Mouse (Mus musculus): ENCODE data around the gene Mtg1. TPM values are rescaled to one million over a fixed set of nuclear protein-coding genes. Genes with fewer than 3 reads are reported as not detected.
"Not testable (repeated sequence)": the region's sequence is repeated elsewhere in the genome, so short reads cannot be mapped to it uniquely, and the experiment has no call there.

Gene Mtg1
- polyA plus RNA-seq, 1 experiment from 2014 or later = 28.9 TPM

DNA sequence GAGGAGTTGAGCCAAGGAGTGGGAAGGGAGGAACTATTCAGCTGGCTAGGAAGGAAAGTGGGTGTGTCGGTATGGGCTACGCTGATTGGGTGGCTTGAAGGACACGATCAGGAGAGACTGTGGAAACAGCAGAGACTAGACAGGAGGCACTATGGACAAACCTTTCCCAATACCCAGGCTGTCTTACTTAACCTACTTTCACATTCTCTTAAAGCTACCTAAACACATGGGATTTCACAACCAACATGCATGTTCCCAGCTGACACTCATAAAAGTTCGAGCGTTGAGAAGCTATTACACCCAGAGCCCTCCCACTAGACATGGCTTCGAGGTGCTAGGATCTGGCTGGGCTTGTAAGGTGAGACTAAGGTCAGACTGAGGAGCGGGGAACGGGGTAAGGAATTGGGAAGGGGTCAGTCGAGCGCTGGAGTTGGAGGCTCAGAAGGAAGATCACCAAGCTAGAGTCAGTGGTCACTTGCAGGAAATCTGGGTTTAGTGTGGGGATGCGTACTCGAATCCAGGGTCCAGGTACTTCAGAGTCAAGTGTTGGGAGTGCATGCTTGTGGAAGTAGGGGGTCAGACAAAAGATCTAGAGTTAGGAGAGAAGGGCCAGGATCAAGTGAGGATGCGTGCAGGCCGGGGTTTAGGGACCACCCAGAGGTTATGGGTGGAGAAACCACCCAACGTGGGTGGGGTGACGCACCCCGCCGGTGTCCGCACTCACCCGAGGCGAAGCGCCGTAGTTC lies 21.6 kb upstream of the Mtg1 start, which contains the start of gene Paox:
TSS of gene Paox (plus strand) at position 217 of the 746 bp plus-strand sequence.
- ATAC-seq (ENCODE audit: low FRiP score) = peak; percentile 68
- 4% methylated on average over 23 of the region's 23 CpGs for WGBS
- H3K9ac ChIP-seq = peak within 1 kb of the TSS; percentile 84
- peaks cover 4% of the 10 kb centered on the region; the same call in 1 of the 2 replicates for H3K4me1 ChIP-seq
- peak within 1 kb of the TSS; percentile 85 for H3K4me2 ChIP-seq
- H3K27ac ChIP-seq = peak within 1 kb of the TSS; percentile 65
- peak within 1 kb of the TSS; percentile 78 for H3K4me3 ChIP-seq (replicated peaks)
- H3K9me3 ChIP-seq = no peaks in the 10 kb centered on the region
- no peaks in the 10 kb centered on the region for H3K27me3 ChIP-seq
- peaks cover 22% of the 10 kb centered on the region for H3K36me3 ChIP-seq (replicated peaks)

DNA sequence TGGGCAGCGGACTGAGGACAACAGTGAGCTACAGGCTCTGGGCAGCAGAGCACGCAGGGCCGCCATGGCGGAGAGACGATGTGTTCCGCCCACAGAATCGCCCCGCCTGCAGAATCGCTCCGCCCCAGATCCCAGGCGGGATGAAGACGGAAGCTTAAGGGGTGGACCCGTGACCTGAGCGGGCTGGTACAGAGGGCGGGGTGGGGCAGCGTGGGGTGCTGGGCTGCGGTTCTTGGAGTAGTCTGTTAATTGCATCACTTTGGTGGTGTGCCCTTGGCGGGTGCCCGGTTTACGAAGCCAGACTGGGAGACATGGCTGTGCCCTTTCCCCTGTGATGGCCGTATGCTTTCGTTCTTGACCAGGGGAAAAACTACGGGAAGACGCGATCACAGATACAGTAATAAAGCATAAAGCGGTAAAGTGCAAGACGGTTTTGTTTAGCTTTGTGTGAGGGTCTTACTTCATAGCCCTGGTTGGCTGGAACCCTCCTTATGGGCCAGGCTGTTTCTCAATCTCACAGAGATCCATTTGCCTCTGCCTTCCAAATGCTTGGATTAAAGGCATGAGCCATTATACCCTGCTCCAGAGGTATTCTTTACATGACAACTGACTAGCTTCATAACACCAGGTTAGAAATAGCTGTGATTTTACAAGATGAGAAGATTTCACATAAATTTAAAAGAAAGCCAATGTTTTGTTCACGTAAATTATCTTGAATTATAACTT lies 20.9 kb upstream of the Mtg1 start, which contains the start of gene Echs1:
TSS of gene Echs1 (minus strand) at position 148 of the 726 bp plus-strand sequence.
- Histone ChIP-seq H3K4me3 (replicated peaks) (peak within 1 kb of the TSS; percentile 78), H3K27ac (peak within 1 kb of the TSS; percentile 65), H3K9ac (peak within 1 kb of the TSS; percentile 84), H3K4me1 (peaks cover 4% of the 10 kb centered on the region; the same call in 1 of the 2 replicates), H3K4me2 (peak within 1 kb of the TSS; percentile 85), H3K9me3 (no peaks in the 10 kb centered on the region), H3K27me3 (no peaks in the 10 kb centered on the region), H3K36me3 (replicated peaks) (peaks cover 15% of the 10 kb centered on the region)
- ATAC-seq (ENCODE audit: low FRiP score) = peak; percentile 96
- WGBS = 5% methylated on average over 28 of the region's 28 CpGs

GRCm38 (mm10) chr7:140120484-140120883 lies 16.9 kb upstream of the Mtg1 start:
- H3K9ac ChIP-seq = no peak overlapping the region
- peaks cover 3% of the 10 kb centered on the region; the same call in 1 of the 2 replicates for H3K4me1 ChIP-seq
- no peak overlapping the region for H3K27ac ChIP-seq
- peaks cover 12% of the 10 kb centered on the region; the same call in 1 of the 2 replicates for H3K27me3 ChIP-seq
- no peak overlapping the region for H3K4me2 ChIP-seq
- H3K36me3 ChIP-seq (replicated peaks) = no peaks in the 10 kb centered on the region
- ATAC-seq (ENCODE audit: low FRiP score) = no peak
- no peaks in the 10 kb centered on the region for H3K9me3 ChIP-seq
- WGBS = 86% methylated on average over 2 of the region's 2 CpGs
- H3K4me3 ChIP-seq (replicated peaks) = no peak overlapping the region

DNA sequence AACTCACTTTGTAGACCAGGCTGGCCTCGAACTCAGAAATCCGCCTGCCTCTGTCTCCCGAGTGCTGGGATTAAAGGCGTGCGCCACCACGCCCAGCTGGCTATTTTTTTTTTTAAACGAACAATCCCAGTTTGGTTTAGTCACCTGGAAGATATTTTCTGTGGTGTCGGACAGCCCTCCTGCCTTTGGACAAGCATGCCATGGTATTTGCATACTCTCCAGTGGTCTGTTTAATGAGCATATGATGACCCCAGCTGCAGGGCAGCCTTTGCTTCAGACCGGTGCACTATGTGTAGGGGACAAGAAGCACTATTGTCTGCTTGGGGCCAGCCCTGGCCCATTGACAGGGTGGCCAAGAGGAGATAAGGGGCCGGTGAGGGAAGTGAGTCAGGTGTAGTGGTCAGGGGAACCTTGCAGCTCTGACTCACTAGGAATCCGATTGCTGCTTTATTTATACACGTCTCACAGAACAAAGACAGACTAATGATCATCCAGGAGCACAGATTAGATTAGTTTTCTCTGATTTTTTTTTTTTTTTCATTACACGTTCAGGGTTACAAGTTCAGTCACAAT lies 15.9 kb upstream of the Mtg1 start:
- Histone ChIP-seq H3K27me3 (peaks cover 12% of the 10 kb centered on the region; the same call in 1 of the 2 replicates), H3K4me1 (peaks cover 4% of the 10 kb centered on the region; the same call in 1 of the 2 replicates), H3K4me2 (no peak overlapping the region), H3K4me3 (replicated peaks) (no peak overlapping the region), H3K9me3 (no peaks in the 10 kb centered on the region), H3K36me3 (replicated peaks) (no peaks in the 10 kb centered on the region), H3K27ac (no peak overlapping the region), H3K9ac (no peak overlapping the region)
- 74% methylated on average over 13 of the region's 13 CpGs for WGBS
- ATAC-seq (ENCODE audit: low FRiP score) = no peak

DNA sequence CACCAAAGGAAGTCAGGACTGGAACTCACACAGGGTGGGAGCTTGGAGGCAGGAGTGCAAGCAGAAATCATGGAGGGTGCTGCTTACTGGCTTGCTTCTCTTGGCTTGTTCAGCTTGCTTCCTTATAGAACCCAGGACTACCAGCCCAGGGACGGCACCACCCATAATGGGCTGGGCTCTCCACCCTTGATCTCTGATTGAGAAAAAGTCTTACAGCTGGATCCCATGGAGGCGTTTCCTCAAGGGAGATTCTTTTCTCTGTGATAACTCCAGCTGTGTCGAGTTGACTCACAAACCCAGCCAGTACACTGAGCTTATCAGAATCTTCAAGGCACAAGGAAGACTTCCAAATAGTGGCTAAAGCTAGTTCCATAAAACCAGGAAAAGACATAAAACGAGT lies 14.6 kb upstream of the Mtg1 start:
- Histone ChIP-seq H3K27me3 (peaks cover 12% of the 10 kb centered on the region; the same call in 1 of the 2 replicates), H3K4me3 (replicated peaks) (no peak overlapping the region), H3K4me2 (no peak overlapping the region), H3K9ac (no peak overlapping the region), H3K27ac (no peak overlapping the region), H3K36me3 (replicated peaks) (no peaks in the 10 kb centered on the region), H3K4me1 (peaks cover 4% of the 10 kb centered on the region; the same call in 1 of the 2 replicates), H3K9me3 (no peaks in the 10 kb centered on the region)
- ATAC-seq (ENCODE audit: low FRiP score) = no peak
- WGBS = 36% methylated on average over 4 of the region's 4 CpGs

GRCm38 (mm10) chr7:140124382-140124781 lies 13.0 kb upstream of the Mtg1 start:
- Histone ChIP-seq H3K27ac (no peak overlapping the region), H3K9ac (no peak overlapping the region), H3K4me3 (replicated peaks) (no peak overlapping the region), H3K27me3 (peaks cover 12% of the 10 kb centered on the region; the same call in 1 of the 2 replicates), H3K4me2 (no peak overlapping the region), H3K9me3 (no peaks in the 10 kb centered on the region), H3K4me1 (peaks cover 4% of the 10 kb centered on the region; the same call in 1 of the 2 replicates), H3K36me3 (replicated peaks) (no peaks in the 10 kb centered on the region)
- WGBS = 94% methylated on average over 1 of the region's 1 CpGs
- ATAC-seq (ENCODE audit: low FRiP score) = no peak

GRCm38 (mm10) chr7:140125278-140126021 lies 11.9 kb upstream of the Mtg1 start:
- H3K27me3 ChIP-seq = peaks cover 12% of the 10 kb centered on the region; the same call in 1 of the 2 replicates
- peak overlapping the region; percentile 80 for H3K4me2 ChIP-seq
- peaks cover 3% of the 10 kb centered on the region; the same call in 1 of the 2 replicates for H3K36me3 ChIP-seq (replicated peaks)
- H3K9me3 ChIP-seq = no peaks in the 10 kb centered on the region
- peak overlapping the region; percentile 52 for H3K4me3 ChIP-seq (replicated peaks)
- peak overlapping the region; percentile 61 for H3K9ac ChIP-seq
- WGBS = 1% methylated on average over 40 of the region's 40 CpGs
- peaks cover 4% of the 10 kb centered on the region; the same call in 1 of the 2 replicates for H3K4me1 ChIP-seq
- ATAC-seq (ENCODE audit: low FRiP score) = peak; percentile 98
- H3K27ac ChIP-seq = no peak overlapping the region

- Histone ChIP-seq H3K9me3 (no peaks in the 10 kb centered on the region), H3K4me3 (replicated peaks) (peak overlapping the region; percentile 52), H3K4me1 (peaks cover 4% of the 10 kb centered on the region; the same call in 1 of the 2 replicates), H3K4me2 (peak overlapping the region; percentile 80), H3K9ac (peak overlapping the region; percentile 61), H3K36me3 (replicated peaks) (peaks cover 3% of the 10 kb centered on the region; the same call in 1 of the 2 replicates), H3K27me3 (peaks cover 12% of the 10 kb centered on the region; the same call in 1 of the 2 replicates), H3K27ac (no peak overlapping the region)
- ATAC-seq (ENCODE audit: low FRiP score) = peak; percentile 5; the same call in 1 of the 2 replicates
- WGBS = 6% methylated on average over 5 of the region's 5 CpGs
These were observed 11.4 kb upstream of the Mtg1 start for GRCm38 (mm10) chr7:140126022-140126350.

DNA sequence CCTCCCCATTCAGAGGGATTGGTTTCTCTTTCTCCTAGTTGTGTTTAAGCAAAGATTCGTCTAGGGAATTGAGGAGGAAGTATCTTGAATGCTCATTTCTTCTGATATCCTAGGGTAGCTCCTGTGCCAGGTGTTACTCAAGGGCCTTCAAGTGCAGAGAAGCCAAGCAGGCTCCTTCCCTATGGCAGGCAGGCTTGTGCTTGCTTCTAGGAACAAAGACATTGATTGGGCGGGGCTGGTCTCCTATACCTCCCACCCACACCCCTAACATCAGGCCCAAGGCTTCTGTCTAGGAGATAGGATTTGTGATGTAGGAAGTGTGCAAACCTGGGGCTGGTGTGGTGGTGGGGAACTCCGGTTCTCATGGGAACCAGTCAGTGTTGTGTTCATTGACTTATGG lies 10.4 kb upstream of the Mtg1 start:
- Histone ChIP-seq H3K36me3 (replicated peaks) (peaks cover 3% of the 10 kb centered on the region; the same call in 1 of the 2 replicates), H3K4me1 (peaks cover 4% of the 10 kb centered on the region; the same call in 1 of the 2 replicates), H3K9ac (no peak overlapping the region), H3K27me3 (peaks cover 12% of the 10 kb centered on the region; the same call in 1 of the 2 replicates), H3K9me3 (no peaks in the 10 kb centered on the region), H3K4me3 (replicated peaks) (no peak overlapping the region), H3K27ac (no peak overlapping the region), H3K4me2 (no peak overlapping the region)
- WGBS = 93% methylated on average over 3 of the region's 3 CpGs
- ATAC-seq (ENCODE audit: low FRiP score) = no peak

GRCm38 (mm10) chr7:140127911-140128310 lies 9.5 kb upstream of the Mtg1 start:
- Histone ChIP-seq H3K36me3 (replicated peaks) (peaks cover 3% of the 10 kb centered on the region; the same call in 1 of the 2 replicates), H3K9ac (no peak overlapping the region), H3K4me3 (replicated peaks) (no peak overlapping the region), H3K9me3 (no peaks in the 10 kb centered on the region), H3K4me2 (no peak overlapping the region), H3K4me1 (peaks cover 4% of the 10 kb centered on the region; the same call in 1 of the 2 replicates), H3K27ac (no peak overlapping the region), H3K27me3 (peaks cover 12% of the 10 kb centered on the region; the same call in 1 of the 2 replicates)
- no peak for ATAC-seq (ENCODE audit: low FRiP score)
- WGBS = 90% methylated on average over 2 of the region's 2 CpGs

- not testable (repeated sequence) for H3K9me3 ChIP-seq; H3K4me3 ChIP-seq (replicated peaks); ATAC-seq (ENCODE audit: low FRiP score); H3K9ac ChIP-seq; H3K4me1 ChIP-seq; H3K36me3 ChIP-seq (replicated peaks); H3K27me3 ChIP-seq; H3K4me2 ChIP-seq; H3K27ac ChIP-seq
- 93% methylated on average over 7 of the region's 7 CpGs for WGBS
These were observed 5.2 kb upstream of the Mtg1 start for GRCm38 (mm10) chr7:140132184-140132583.

Data from forebrain, embryonic 12.5 days (tissue).